Mouse (Mus musculus): ENCODE data around the gene P2rx7. TPM values are rescaled to one million over a fixed set of nuclear protein-coding genes. Genes with fewer than 3 reads are reported as not detected.
"Not testable (repeated sequence)": the region's sequence is repeated elsewhere in the genome, so short reads cannot be mapped to it uniquely, and the experiment has no call there.

The P2rx7 gene
- total and polyA plus RNA-seq, 3 experiments, result 2.8 to 7.2 (median 3.1) TPM

DNA sequence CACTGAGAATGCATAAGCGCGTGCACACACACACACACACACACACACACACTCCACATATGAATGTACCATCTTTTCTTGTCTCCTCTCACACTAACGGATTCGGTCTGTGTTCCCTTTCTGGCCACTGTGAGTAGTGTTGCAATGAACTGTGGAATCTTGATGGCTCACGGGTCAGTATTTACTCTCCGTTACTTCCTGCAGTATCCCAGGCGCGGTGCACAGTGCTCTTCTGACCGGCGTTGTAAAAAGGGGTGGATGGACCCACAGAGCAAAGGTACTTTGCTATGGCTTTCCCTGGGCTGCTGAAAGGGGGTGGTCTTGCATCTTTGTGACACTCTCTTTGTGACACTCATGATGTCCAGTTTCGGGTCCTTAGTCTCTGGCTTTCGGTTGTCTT, 13.1 kb downstream of the P2rx7 start:
- Histone ChIP-seq H3K27me3 (ENCODE audit: control insufficient read depth, insufficient read depth, low read length) (no peaks in the 10 kb centered on the region), H3K4me1 (ENCODE audit: control insufficient read depth, insufficient read depth, low read length) (peaks cover 7% of the 10 kb centered on the region), H3K27ac (no peak overlapping the region), H3K36me3 (ENCODE audit: control insufficient read depth, insufficient read depth, low read length) (no peaks in the 10 kb centered on the region), H3K4me3 (no peak overlapping the region), H3K79me2 (replicated peaks; ENCODE audit: control insufficient read depth, insufficient read depth, low read length) (no peaks in the 10 kb centered on the region), H3K9ac (ENCODE audit: low read depth, low read length) (no peak overlapping the region)
- DNase-seq, result no peak
- intact Hi-C loops (cut with DNase I), result no loop called here
- TF ChIP-seq CTCF (IDR thresholded peaks at IDR 0.05), result no peak
- TF ChIP-seq POLR2A (IDR thresholded peaks at IDR 0.05; ENCODE audit: insufficient read depth, low read depth, low read length), result no peak
- TF ChIP-seq EP300 (IDR thresholded peaks at IDR 0.05; ENCODE audit: insufficient read depth, low read depth, low read length), result no peak
- 91% methylated on average over 12 of the region's 12 CpGs for WGBS

DNA sequence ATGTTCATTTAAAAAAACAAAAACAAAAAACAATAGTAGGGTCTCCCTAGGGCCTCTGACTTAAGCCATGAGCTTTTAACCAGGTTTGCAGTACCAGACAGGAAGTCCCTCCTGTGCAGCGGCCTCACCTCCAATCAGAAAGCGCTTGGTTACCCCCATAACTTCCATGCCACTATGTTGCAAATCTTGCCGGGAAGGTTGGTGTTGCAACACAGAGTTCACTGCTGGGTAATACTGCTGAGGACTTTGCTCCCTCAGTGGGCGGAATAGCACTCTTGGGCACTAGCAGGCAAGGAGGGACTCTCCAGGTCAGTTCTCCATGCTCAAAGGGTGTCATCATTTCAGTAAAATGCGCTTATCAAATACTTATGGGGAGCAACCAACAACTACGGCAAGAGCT, 18.8 kb downstream of the P2rx7 start:
- TF ChIP-seq POLR2A (IDR thresholded peaks at IDR 0.05; ENCODE audit: insufficient read depth, low read depth, low read length) (no peak), CTCF (IDR thresholded peaks at IDR 0.05) (no peak), EP300 (IDR thresholded peaks at IDR 0.05; ENCODE audit: insufficient read depth, low read depth, low read length) (no peak)
- Histone ChIP-seq H3K4me1 (ENCODE audit: control insufficient read depth, insufficient read depth, low read length) (peaks cover 1% of the 10 kb centered on the region; the same call in 1 of the 2 replicates), H3K9ac (ENCODE audit: low read depth, low read length) (no peak overlapping the region), H3K4me3 (no peak overlapping the region), H3K27ac (no peak overlapping the region), H3K27me3 (ENCODE audit: control insufficient read depth, insufficient read depth, low read length) (no peaks in the 10 kb centered on the region), H3K79me2 (replicated peaks; ENCODE audit: control insufficient read depth, insufficient read depth, low read length) (no peaks in the 10 kb centered on the region), H3K36me3 (ENCODE audit: control insufficient read depth, insufficient read depth, low read length) (no peaks in the 10 kb centered on the region)
- no peak for DNase-seq
- WGBS, result 93% methylated on average over 6 of the region's 6 CpGs
- intact Hi-C loops (cut with DNase I), result no loop called here

DNA sequence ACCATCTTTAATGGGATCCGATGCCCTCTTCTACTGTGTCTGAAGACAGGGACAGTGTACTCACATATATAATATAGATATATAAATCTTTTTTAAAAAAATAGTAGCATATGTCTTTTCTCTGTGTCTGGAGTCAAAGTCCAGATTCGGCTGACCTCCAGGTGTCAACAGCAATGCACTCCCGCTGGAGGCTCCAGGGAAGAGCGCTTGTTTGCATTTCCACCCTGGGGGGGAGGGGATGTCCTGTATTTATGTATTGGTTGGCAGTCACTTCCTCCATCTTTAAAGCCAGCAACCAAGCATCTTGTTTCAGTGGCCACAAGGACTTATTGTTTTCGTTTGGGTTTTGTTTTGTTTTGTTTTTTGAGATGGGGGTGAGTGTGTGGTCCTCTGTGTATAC, 21.3 kb downstream of the P2rx7 start:
- Histone ChIP-seq H3K27me3 (ENCODE audit: control insufficient read depth, insufficient read depth, low read length) (no peaks in the 10 kb centered on the region), H3K4me1 (ENCODE audit: control insufficient read depth, insufficient read depth, low read length) (peaks cover 1% of the 10 kb centered on the region; the same call in 1 of the 2 replicates), H3K4me3 (no peak overlapping the region), H3K79me2 (replicated peaks; ENCODE audit: control insufficient read depth, insufficient read depth, low read length) (no peaks in the 10 kb centered on the region), H3K27ac (no peak overlapping the region), H3K9ac (ENCODE audit: low read depth, low read length) (no peak overlapping the region), H3K36me3 (ENCODE audit: control insufficient read depth, insufficient read depth, low read length) (no peaks in the 10 kb centered on the region)
- intact Hi-C loops (cut with DNase I), result no loop called here
- WGBS, result 58% methylated on average over 5 of the region's 5 CpGs
- no peak for DNase-seq
- TF ChIP-seq CTCF (IDR thresholded peaks at IDR 0.05), result no peak
- TF ChIP-seq EP300 (IDR thresholded peaks at IDR 0.05; ENCODE audit: insufficient read depth, low read depth, low read length), result no peak
- no peak for TF ChIP-seq POLR2A (IDR thresholded peaks at IDR 0.05; ENCODE audit: insufficient read depth, low read depth, low read length)

DNA sequence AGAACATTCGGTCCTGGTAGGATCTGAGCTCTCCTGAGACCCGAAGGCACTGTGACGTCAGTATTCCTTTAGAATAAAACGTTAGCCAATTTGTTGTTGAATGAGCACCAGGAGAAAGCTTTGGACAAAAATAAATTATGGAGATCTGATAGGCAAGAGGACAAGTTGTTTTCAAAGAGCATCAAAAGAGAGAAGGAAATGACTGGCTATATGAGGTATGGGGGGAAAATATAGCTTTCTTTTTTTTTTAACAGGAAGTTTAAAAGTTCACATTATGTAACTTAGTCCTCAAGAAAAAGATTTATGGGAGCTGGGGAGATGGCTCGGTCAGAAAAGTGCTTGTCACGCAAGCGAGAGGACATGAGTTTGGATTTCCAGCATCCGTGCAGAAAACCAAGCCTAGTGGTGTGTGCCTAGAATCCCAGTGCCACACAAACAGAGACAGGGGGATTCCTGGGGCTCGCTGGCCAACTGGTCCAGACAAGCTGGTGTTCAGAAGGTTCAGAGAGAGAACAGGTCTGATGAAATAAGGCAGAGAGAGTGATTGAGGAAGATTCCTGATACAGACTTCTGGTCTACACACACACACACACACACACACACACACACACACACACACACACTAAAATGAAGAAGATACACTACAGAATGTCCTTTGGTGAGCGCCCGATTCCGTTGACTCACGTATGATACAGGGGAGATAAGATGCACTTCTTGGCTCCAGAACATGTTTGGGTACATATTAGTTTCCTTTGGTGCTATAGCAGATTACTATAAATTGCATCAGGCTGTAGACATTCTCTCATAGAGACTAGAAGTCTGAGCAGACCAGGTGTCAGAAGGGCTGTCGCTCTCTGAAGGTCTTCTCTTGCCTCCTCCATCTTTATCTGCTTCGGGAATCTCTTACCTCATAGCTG, 25.5 kb downstream of the P2rx7 start:
- TF ChIP-seq POLR2A (IDR thresholded peaks at IDR 0.05; ENCODE audit: insufficient read depth, low read depth, low read length) (no peak), CTCF (IDR thresholded peaks at IDR 0.05) (no peak), EP300 (IDR thresholded peaks at IDR 0.05; ENCODE audit: insufficient read depth, low read depth, low read length) (no peak)
- no peak overlapping the region for H3K27ac ChIP-seq
- WGBS, result 62% methylated on average over 15 of the region's 15 CpGs
- intact Hi-C loops (cut with DNase I), result no loop called here
- H3K4me1 ChIP-seq (ENCODE audit: control insufficient read depth, insufficient read depth, low read length), result no peaks in the 10 kb centered on the region
- DNase-seq, result no peak
- no peaks in the 10 kb centered on the region for H3K79me2 ChIP-seq (replicated peaks; ENCODE audit: control insufficient read depth, insufficient read depth, low read length)
- no peaks in the 10 kb centered on the region for H3K27me3 ChIP-seq (ENCODE audit: control insufficient read depth, insufficient read depth, low read length)
- no peak overlapping the region for H3K4me3 ChIP-seq
- H3K9ac ChIP-seq (ENCODE audit: low read depth, low read length), result no peak overlapping the region
- H3K36me3 ChIP-seq (ENCODE audit: control insufficient read depth, insufficient read depth, low read length), result no peaks in the 10 kb centered on the region

DNA sequence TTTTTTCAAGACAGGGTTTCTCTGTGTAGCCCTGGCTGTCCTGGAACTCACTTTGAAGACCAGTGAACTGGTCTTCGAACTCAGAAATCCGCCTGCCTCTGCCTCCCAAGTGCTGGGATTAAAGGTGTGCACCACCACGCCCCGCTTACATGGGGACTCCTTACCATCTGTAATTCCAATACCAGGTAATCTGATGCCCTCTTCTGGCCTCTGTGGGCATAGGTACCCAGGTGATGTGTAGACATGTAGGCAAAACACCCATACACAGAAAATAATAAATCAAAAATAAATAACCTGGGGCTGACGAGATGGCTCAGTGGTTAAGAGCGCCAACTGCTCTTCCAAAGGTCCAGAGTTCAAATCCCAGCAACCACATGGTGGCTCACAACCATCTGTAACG, 27.9 kb downstream of the P2rx7 start:
- 81% methylated on average over 7 of the region's 7 CpGs for WGBS
- H3K9ac ChIP-seq (ENCODE audit: low read depth, low read length); H3K27me3 ChIP-seq (ENCODE audit: control insufficient read depth, insufficient read depth, low read length); H3K4me3 ChIP-seq; H3K4me1 ChIP-seq (ENCODE audit: control insufficient read depth, insufficient read depth, low read length); H3K36me3 ChIP-seq (ENCODE audit: control insufficient read depth, insufficient read depth, low read length); H3K27ac ChIP-seq; H3K79me2 ChIP-seq (replicated peaks; ENCODE audit: control insufficient read depth, insufficient read depth, low read length); intact Hi-C loops (cut with DNase I); DNase-seq: not testable (repeated sequence)
- TF ChIP-seq CTCF (IDR thresholded peaks at IDR 0.05), result peak; percentile 61

DNA sequence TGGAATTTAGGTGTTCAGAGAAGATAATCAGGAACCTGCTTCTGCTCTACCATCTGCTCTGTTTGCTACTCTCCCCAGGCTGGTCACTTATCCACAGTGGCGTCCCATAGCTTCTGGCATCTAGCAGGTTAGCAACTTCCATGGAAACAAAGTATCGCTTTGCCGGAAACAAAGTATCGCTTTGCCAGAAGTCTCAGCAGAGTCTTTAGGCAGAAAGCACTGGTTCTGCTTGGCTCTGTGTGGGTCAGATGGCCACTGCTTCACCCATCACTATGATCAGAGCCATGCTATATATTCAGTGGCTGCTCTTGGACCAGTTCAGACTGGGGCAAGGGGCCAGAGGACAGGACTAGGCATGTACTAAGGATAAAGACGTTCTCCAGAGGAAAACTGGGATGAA, 28.6 kb downstream of the P2rx7 start:
- H3K79me2 ChIP-seq (replicated peaks; ENCODE audit: control insufficient read depth, insufficient read depth, low read length), result no peaks in the 10 kb centered on the region
- TF ChIP-seq POLR2A (IDR thresholded peaks at IDR 0.05; ENCODE audit: insufficient read depth, low read depth, low read length), result no peak
- no peak for TF ChIP-seq CTCF (IDR thresholded peaks at IDR 0.05)
- TF ChIP-seq EP300 (IDR thresholded peaks at IDR 0.05; ENCODE audit: insufficient read depth, low read depth, low read length), result no peak
- no peaks in the 10 kb centered on the region for H3K27me3 ChIP-seq (ENCODE audit: control insufficient read depth, insufficient read depth, low read length)
- WGBS, result 87% methylated on average over 5 of the region's 5 CpGs
- no peaks in the 10 kb centered on the region for H3K4me1 ChIP-seq (ENCODE audit: control insufficient read depth, insufficient read depth, low read length)
- intact Hi-C loops (cut with DNase I), result no loop called here
- H3K27ac ChIP-seq, result no peak overlapping the region
- H3K36me3 ChIP-seq (ENCODE audit: control insufficient read depth, insufficient read depth, low read length), result no peaks in the 10 kb centered on the region
- H3K9ac ChIP-seq (ENCODE audit: low read depth, low read length), result no peak overlapping the region
- no peak overlapping the region for H3K4me3 ChIP-seq
- DNase-seq, result no peak

All from heart, adult 2 months (tissue).